Comparison of ENCODE assay signal across 7 mouse cellular contexts in genomic region chr9:78442579-78443392, GRCm38 (mm10). TPM values are rescaled to one million over a fixed set of nuclear protein-coding genes. Genes with fewer than 3 reads are reported as not detected.
A peak's percentile ranks its signal among the peaks of the same experiment; 100 is the strongest.
DNase-seq lines count a peak whose midpoint lies in the region; ATAC-seq and TF ChIP-seq lines count a peak whose summit lies in the region.

TSS of gene Cgas (minus strand) at chr9:78443237.

- peaks cover 20% of the 10 kb centered on the region for H3K27me3 ChIP-seq in intestine, embryonic 16.5 days (replicated peaks; ENCODE audit: control insufficient read depth, insufficient read depth, low read length)
- no peaks in the 10 kb centered on the region for H3K27me3 ChIP-seq in liver, adult 2 months (ENCODE audit: control insufficient read depth, insufficient read depth, low read length)
- peaks cover 57% of the 10 kb centered on the region for H3K27me3 ChIP-seq in midbrain, postnatal 0 days (ENCODE audit: insufficient read depth, low read length)

- TF ChIP-seq CTCF in liver, adult 2 months (IDR thresholded peaks at IDR 0.05; ENCODE audit: low read depth, low read length) = no peak
- no peak for TF ChIP-seq CTCF in midbrain, postnatal 0 days (IDR thresholded peaks at IDR 0.05)

- peak within 1 kb of the TSS; percentile 64 for H3K4me3 ChIP-seq in intestine, embryonic 16.5 days (ENCODE audit: low read length)
- peak within 1 kb of the TSS; percentile 63 for H3K4me3 ChIP-seq in liver, adult 2 months (ENCODE audit: insufficient read depth, low read depth, low read length)
- peak within 1 kb of the TSS; percentile 40 for H3K4me3 ChIP-seq in midbrain, postnatal 0 days (ENCODE audit: low read depth, low read length)

- H3K9me3 ChIP-seq in intestine, embryonic 16.5 days (ENCODE audit: control insufficient read depth, low read length) = no peaks in the 10 kb centered on the region
- no peaks in the 10 kb centered on the region for H3K9me3 ChIP-seq in midbrain, postnatal 0 days (ENCODE audit: low read length)

- no peak for TF ChIP-seq POLR2A in liver, adult 2 months (IDR thresholded peaks at IDR 0.05; ENCODE audit: extremely low read depth, insufficient read depth, low read length)

- peak; percentile 86 for ATAC-seq in granulocyte monocyte progenitor cell, adult 5-6 weeks (replicated peaks; ENCODE audit: poor library complexity, severe bottlenecking)
- peak; percentile 79 for ATAC-seq in intestine, embryonic 16.5 days
- peak; percentile 51; the same call in 1 of the 2 replicates for ATAC-seq in midbrain, postnatal 0 days (ENCODE audit: low FRiP score)

- H3K79me2 ChIP-seq in liver, adult 2 months (ENCODE audit: control insufficient read depth, insufficient read depth, low read length) = no peaks in the 10 kb centered on the region

- H3K4me1 ChIP-seq in intestine, embryonic 16.5 days (ENCODE audit: control insufficient read depth, insufficient read depth, low read length) = no peaks in the 10 kb centered on the region
- peaks cover 2% of the 10 kb centered on the region; the same call in 1 of the 2 replicates for H3K4me1 ChIP-seq in liver, adult 2 months (ENCODE audit: control insufficient read depth, insufficient read depth, low read length)
- H3K4me1 ChIP-seq in midbrain, postnatal 0 days (ENCODE audit: insufficient read depth, low read length) = peaks cover 2% of the 10 kb centered on the region; the same call in 1 of the 2 replicates

- H3K27ac ChIP-seq in intestine, embryonic 16.5 days (ENCODE audit: low read length) = no peak within 1 kb of the TSS
- no peak within 1 kb of the TSS for H3K27ac ChIP-seq in liver, adult 2 months (replicated peaks; ENCODE audit: insufficient read depth, low read depth, low read length)
- no peak within 1 kb of the TSS for H3K27ac ChIP-seq in midbrain, postnatal 0 days (ENCODE audit: low read depth, low read length)

- peak within 1 kb of the TSS; percentile 75 for H3K9ac ChIP-seq in intestine, embryonic 16.5 days (ENCODE audit: low read depth, low read length)
- peak within 1 kb of the TSS; percentile 56 for H3K9ac ChIP-seq in liver, adult 2 months (ENCODE audit: low read depth, low read length)
- no peak within 1 kb of the TSS for H3K9ac ChIP-seq in midbrain, postnatal 0 days (replicated peaks; ENCODE audit: low read length, poor library complexity, severe bottlenecking)

- no peaks in the 10 kb centered on the region for H3K36me3 ChIP-seq in intestine, embryonic 16.5 days (ENCODE audit: control insufficient read depth, insufficient read depth, low read length)
- H3K36me3 ChIP-seq in liver, adult 2 months (ENCODE audit: control insufficient read depth, insufficient read depth, low read length) = no peaks in the 10 kb centered on the region
- H3K36me3 ChIP-seq in midbrain, postnatal 0 days (ENCODE audit: insufficient read depth, low read length) = no peaks in the 10 kb centered on the region

- under 1% methylated on average over 81 of the region's 81 CpGs for WGBS in intestine, embryonic 16.5 days
- 2% methylated on average over 81 of the region's 81 CpGs for WGBS in liver, adult 2 months
- whole genome bisulfite sequencing in midbrain, postnatal 0 days = 1% methylated on average over 79 of the region's 81 CpGs

- H3K4me2 ChIP-seq in intestine, embryonic 16.5 days (ENCODE audit: low read depth, low read length) = peak within 1 kb of the TSS; percentile 98
- peak within 1 kb of the TSS; percentile 56 for H3K4me2 ChIP-seq in midbrain, postnatal 0 days (ENCODE audit: low read depth, low read length, poor library complexity, severe bottlenecking)

- DNase-seq in T-cell, adult 2 months (ENCODE audit: low spot score) = peak; percentile 73
- DNase-seq in embryo, embryonic 11 days = peak; percentile 64
- peak; percentile 23 for DNase-seq in liver, adult 2 months (ENCODE audit: extremely low read depth, low read depth, low spot score)
- DNase-seq in midbrain, postnatal 0 days (ENCODE audit: low spot score) = peak; percentile 39
- DNase-seq in spleen, postnatal 4 days (ENCODE audit: low spot score in 2 of 2) = peak; percentile 48 to 73

RNA-seq across cellular contexts. Expression of gene Cgas, which starts in this region (rescaled TPM):
- 23.1 and 24.9 TPM in 2 replicates for total RNA-seq in granulocyte monocyte progenitor cell, adult 5-6 weeks (2014; fragmentation: Nextera tagmentation)
- 20.1 and 23.2 TPM in 2 replicates for total RNA-seq in granulocyte monocyte progenitor cell, adult 5-6 weeks (2017)
- 1.6 and 1.9 TPM in 2 replicates for polyA plus RNA-seq in intestine, embryonic 16.5 days (2015; fragmentation: Nextera tagmentation; extraction: Ambion mirVana)
- total RNA-seq in liver, adult 2 months (2014; rRNA removed) = 0.18 and 0.34 TPM in 2 replicates
- polyA plus RNA-seq in liver, adult 2 months (2012; rRNA removed) = 0.07 and 0.12 TPM in 2 replicates
- 0.55 and 0.71 TPM in 2 replicates for total RNA-seq in midbrain, postnatal 0 days (2014; rRNA removed)
- polyA plus RNA-seq in midbrain, postnatal 0 days (2015; fragmentation: Nextera tagmentation; extraction: Ambion mirVana) = 0.56 and 0.74 TPM in 2 replicates

Comparison
In these comparisons a context has a peak if more than half of its experiments do, and no peak if none do; other contexts are left out.
1. RNA of gene Cgas (total RNA-seq): 20.1 to 24.9 TPM in granulocyte monocyte progenitor cell, adult 5-6 weeks; 0.55 to 0.71 TPM in midbrain, postnatal 0 days and 0.18 to 0.34 TPM in liver, adult 2 months; every median in the first group is over 10 times any median in the second.
2. Peak in DNase-seq, H3K4me3 ChIP-seq and H3K9ac ChIP-seq in liver, adult 2 months; RNA of the gene not detected or under 1 TPM.
3. Peak in DNase-seq, ATAC-seq, H3K4me3 ChIP-seq and H3K4me2 ChIP-seq in midbrain, postnatal 0 days; RNA of the gene not detected or under 1 TPM.
4. DNase-seq: peak in every context shown above with its lines; median percentile 73 in T-cell, adult 2 months; 64 in embryo, embryonic 11 days; 60 in spleen, postnatal 4 days; 39 in midbrain, postnatal 0 days; 23 in liver, adult 2 months.
5. Peak in every context shown above with its lines, with median percentiles within 50 percentile points of each other: ATAC-seq and H3K4me3 ChIP-seq.